Mouse (Mus musculus): Measurements from ENCODE around the gene Meis2. TPM values are rescaled to one million over a fixed set of nuclear protein-coding genes. Genes with fewer than 3 reads are reported as not detected.

The Meis2 gene
- polyA plus RNA-seq, 1 experiment from 2014 or later: 72.6 TPM

- Histone ChIP-seq H3K27ac (ENCODE audit: low read length) (no peak overlapping the region), H3K27me3 (ENCODE audit: insufficient read depth, low read length) (no peaks in the 10 kb centered on the region), H3K36me3 (ENCODE audit: insufficient read depth, low read length) (no peaks in the 10 kb centered on the region), H3K4me1 (ENCODE audit: insufficient read depth, low read length) (no peaks in the 10 kb centered on the region), H3K9ac (replicated peaks; ENCODE audit: low read length) (no peak overlapping the region), H3K4me3 (ENCODE audit: low read length) (no peak overlapping the region), H3K4me2 (replicated peaks; ENCODE audit: low read depth, low read length) (no peak overlapping the region), H3K9me3 (ENCODE audit: low read length) (no peaks in the 10 kb centered on the region)
- 70% methylated on average over 3 of the region's 3 CpGs for WGBS
- no peak for ATAC-seq (ENCODE audit: low FRiP score, low TSS enrichment)
Observed at GRCm38 (mm10) chr2:115925744-115926143, 139.9 kb downstream of the Meis2 start.

- no peaks in the 10 kb centered on the region for H3K4me1 ChIP-seq (ENCODE audit: insufficient read depth, low read length)
- H3K4me2 ChIP-seq (replicated peaks; ENCODE audit: low read depth, low read length): no peak overlapping the region
- no peak for ATAC-seq (ENCODE audit: low FRiP score, low TSS enrichment)
- whole genome bisulfite sequencing: 80% methylated on average over 6 of the region's 6 CpGs
- no peak overlapping the region for H3K9ac ChIP-seq (replicated peaks; ENCODE audit: low read length)
- H3K4me3 ChIP-seq (ENCODE audit: low read length): no peak overlapping the region
- H3K9me3 ChIP-seq (ENCODE audit: low read length): no peaks in the 10 kb centered on the region
- no peaks in the 10 kb centered on the region for H3K27me3 ChIP-seq (ENCODE audit: insufficient read depth, low read length)
- H3K36me3 ChIP-seq (ENCODE audit: insufficient read depth, low read length): no peaks in the 10 kb centered on the region
- H3K27ac ChIP-seq (ENCODE audit: low read length): 0 out of 2 replicates have a peak overlapping the region, but pooled peaks have one; percentile 25
Observed at GRCm38 (mm10) chr2:115924472-115924871, 141.2 kb downstream of the Meis2 start.

GRCm38 (mm10) chr2:115923247-115923646, 142.4 kb downstream of the Meis2 start:
- WGBS: 40% methylated on average over 6 of the region's 6 CpGs

GRCm38 (mm10) chr2:115921687-115922086, 144.0 kb downstream of the Meis2 start:
- 77% methylated on average over 9 of the region's 9 CpGs for WGBS

More at GRCm38 (mm10) chr2:115923247-115923646, 142.4 kb downstream of the Meis2 start:
- no peak overlapping the region for H3K4me2 ChIP-seq (replicated peaks; ENCODE audit: low read depth, low read length)
- peaks cover 4% of the 10 kb centered on the region for H3K36me3 ChIP-seq (ENCODE audit: insufficient read depth, low read length)
- no peaks in the 10 kb centered on the region for H3K4me1 ChIP-seq (ENCODE audit: insufficient read depth, low read length)
- ATAC-seq (ENCODE audit: low FRiP score, low TSS enrichment): no peak
- no peaks in the 10 kb centered on the region for H3K27me3 ChIP-seq (ENCODE audit: insufficient read depth, low read length)
- H3K9ac ChIP-seq (replicated peaks; ENCODE audit: low read length): no peak overlapping the region
- H3K4me3 ChIP-seq (ENCODE audit: low read length): no peak overlapping the region
- H3K27ac ChIP-seq (ENCODE audit: low read length): no peak overlapping the region
- no peaks in the 10 kb centered on the region for H3K9me3 ChIP-seq (ENCODE audit: low read length)

GRCm38 (mm10) chr2:115920336-115920951, 145.2 kb downstream of the Meis2 start:
- Histone ChIP-seq H3K4me1 (ENCODE audit: insufficient read depth, low read length) (peaks cover 4% of the 10 kb centered on the region; the same call in 1 of the 2 replicates), H3K9me3 (ENCODE audit: low read length) (no peaks in the 10 kb centered on the region), H3K27me3 (ENCODE audit: insufficient read depth, low read length) (no peaks in the 10 kb centered on the region), H3K36me3 (ENCODE audit: insufficient read depth, low read length) (peaks cover 9% of the 10 kb centered on the region), H3K27ac (ENCODE audit: low read length) (no peak overlapping the region), H3K4me2 (replicated peaks; ENCODE audit: low read depth, low read length) (no peak overlapping the region), H3K4me3 (ENCODE audit: low read length) (no peak overlapping the region), H3K9ac (replicated peaks; ENCODE audit: low read length) (no peak overlapping the region)
- ATAC-seq (ENCODE audit: low FRiP score, low TSS enrichment): no peak
- 67% methylated on average over 5 of the region's 5 CpGs for WGBS

More at GRCm38 (mm10) chr2:115921687-115922086, 144.0 kb downstream of the Meis2 start:
- ATAC-seq (ENCODE audit: low FRiP score, low TSS enrichment): no peak
- H3K27ac ChIP-seq (ENCODE audit: low read length): no peak overlapping the region
- H3K4me3 ChIP-seq (ENCODE audit: low read length): no peak overlapping the region
- H3K4me2 ChIP-seq (replicated peaks; ENCODE audit: low read depth, low read length): no peak overlapping the region
- H3K36me3 ChIP-seq (ENCODE audit: insufficient read depth, low read length): peaks cover 9% of the 10 kb centered on the region
- H3K9ac ChIP-seq (replicated peaks; ENCODE audit: low read length): no peak overlapping the region
- H3K9me3 ChIP-seq (ENCODE audit: low read length): no peaks in the 10 kb centered on the region
- no peaks in the 10 kb centered on the region for H3K4me1 ChIP-seq (ENCODE audit: insufficient read depth, low read length)
- no peaks in the 10 kb centered on the region for H3K27me3 ChIP-seq (ENCODE audit: insufficient read depth, low read length)

- Histone ChIP-seq H3K4me1 (ENCODE audit: insufficient read depth, low read length) (peaks cover 8% of the 10 kb centered on the region), H3K9ac (replicated peaks; ENCODE audit: low read length) (no peak overlapping the region), H3K4me2 (replicated peaks; ENCODE audit: low read depth, low read length) (no peak overlapping the region), H3K36me3 (ENCODE audit: insufficient read depth, low read length) (peaks cover 11% of the 10 kb centered on the region), H3K4me3 (ENCODE audit: low read length) (no peak overlapping the region), H3K27ac (ENCODE audit: low read length) (no peak overlapping the region), H3K9me3 (ENCODE audit: low read length) (no peaks in the 10 kb centered on the region), H3K27me3 (ENCODE audit: insufficient read depth, low read length) (no peaks in the 10 kb centered on the region)
- 81% methylated on average over 14 of the region's 14 CpGs for WGBS
- ATAC-seq (ENCODE audit: low FRiP score, low TSS enrichment): no peak
Observed at GRCm38 (mm10) chr2:115919141-115920071, 146.2 kb downstream of the Meis2 start.

GRCm38 (mm10) chr2:115918561-115918960, 147.1 kb downstream of the Meis2 start:
- Histone ChIP-seq H3K27me3 (ENCODE audit: insufficient read depth, low read length) (no peaks in the 10 kb centered on the region), H3K4me3 (ENCODE audit: low read length) (no peak overlapping the region), H3K36me3 (ENCODE audit: insufficient read depth, low read length) (peaks cover 11% of the 10 kb centered on the region), H3K4me2 (replicated peaks; ENCODE audit: low read depth, low read length) (no peak overlapping the region), H3K9ac (replicated peaks; ENCODE audit: low read length) (no peak overlapping the region), H3K4me1 (ENCODE audit: insufficient read depth, low read length) (peaks cover 11% of the 10 kb centered on the region), H3K9me3 (ENCODE audit: low read length) (no peaks in the 10 kb centered on the region), H3K27ac (ENCODE audit: low read length) (no peak overlapping the region)
- no peak for ATAC-seq (ENCODE audit: low FRiP score, low TSS enrichment)

GRCm38 (mm10) chr2:115914539-115914938, 151.1 kb downstream of the Meis2 start:
- Histone ChIP-seq H3K9me3 (ENCODE audit: low read length) (no peaks in the 10 kb centered on the region), H3K4me1 (ENCODE audit: insufficient read depth, low read length) (peaks cover 22% of the 10 kb centered on the region), H3K4me2 (replicated peaks; ENCODE audit: low read depth, low read length) (no peak overlapping the region), H3K36me3 (ENCODE audit: insufficient read depth, low read length) (peaks cover 11% of the 10 kb centered on the region), H3K9ac (replicated peaks; ENCODE audit: low read length) (no peak overlapping the region), H3K4me3 (ENCODE audit: low read length) (no peak overlapping the region), H3K27me3 (ENCODE audit: insufficient read depth, low read length) (no peaks in the 10 kb centered on the region), H3K27ac (ENCODE audit: low read length) (no peak overlapping the region)
- ATAC-seq (ENCODE audit: low FRiP score, low TSS enrichment): no peak
- WGBS: 58% methylated on average over 4 of the region's 4 CpGs

GRCm38 (mm10) chr2:115912948-115913529, 152.6 kb downstream of the Meis2 start:
- Histone ChIP-seq H3K9ac (replicated peaks; ENCODE audit: low read length) (no peak overlapping the region), H3K4me2 (replicated peaks; ENCODE audit: low read depth, low read length) (no peak overlapping the region), H3K36me3 (ENCODE audit: insufficient read depth, low read length) (peaks cover 5% of the 10 kb centered on the region), H3K27ac (ENCODE audit: low read length) (peak overlapping the region; percentile 34; the same call in 1 of the 2 replicates), H3K9me3 (ENCODE audit: low read length) (no peaks in the 10 kb centered on the region), H3K4me3 (ENCODE audit: low read length) (no peak overlapping the region), H3K27me3 (ENCODE audit: insufficient read depth, low read length) (no peaks in the 10 kb centered on the region), H3K4me1 (ENCODE audit: insufficient read depth, low read length) (peaks cover 22% of the 10 kb centered on the region)
- no peak for ATAC-seq (ENCODE audit: low FRiP score, low TSS enrichment)
- WGBS: 69% methylated on average over 7 of the region's 7 CpGs
